Mouse (Mus musculus) MEL (cell line): Measurements from ENCODE around the gene Dusp6. TPM values are rescaled to one million over a fixed set of nuclear protein-coding genes. Genes with fewer than 3 reads are reported as not detected.

Experiments
- DNase-seq: peaks from one replicate; pipeline ENCODE4 v3.0.0; 2011; ENCODE audit warnings: low read depth, low spot score
- H3K27ac ChIP-seq: 2 replicates; pipeline ENCODE4 v1.5.1; 2012; ENCODE audit warnings: low read depth, mild to moderate bottlenecking, control low read depth, low read length, moderate library complexity; ENCODE audit not compliant: control insufficient read depth
- H3K27me3 ChIP-seq, 2 experiments: fragments of 150-350 bp in 1 of 2; sonication (generic) in 1 of 2; 2 replicates each; pipeline ENCODE4 v1.6.1; 2012; ENCODE audit warnings: low read length in 2 of 2, mild to moderate bottlenecking in 2 of 2, improper control_type of control experiment in 1 of 2, moderate library complexity in 1 of 2; ENCODE audit not compliant: insufficient read depth in 2 of 2, control insufficient read depth in 1 of 2
- H3K36me3 ChIP-seq, 2 experiments: 2 replicates each; pipeline ENCODE4 v1.6.1; 2012 to 2014; ENCODE audit warnings: low read length in 2 of 2, improper control_type of control experiment in 1 of 2, inconsistent platforms in 1 of 2, mild to moderate bottlenecking in 1 of 2; ENCODE audit not compliant: insufficient read depth in 2 of 2, control insufficient read depth in 1 of 2
- H3K4me1 ChIP-seq, 2 experiments: fragments of 150-350 bp in 1 of 2; sonication (generic) in 1 of 2; 2 replicates each; pipeline ENCODE4 v1.6.1; 2012; ENCODE audit warnings: low read length in 2 of 2, improper control_type of control experiment in 1 of 2, mild to moderate bottlenecking in 1 of 2; ENCODE audit not compliant: insufficient read depth in 2 of 2, control insufficient read depth in 1 of 2
- H3K4me3 ChIP-seq, 2 experiments: fragments of 150-350 bp in 1 of 2; sonication (generic) in 1 of 2; 2 replicates each; pipeline ENCODE4 v1.5.1; 2012; ENCODE audit warnings: low read depth in 2 of 2, low read length in 2 of 2, mild to moderate bottlenecking in 2 of 2, moderate library complexity in 2 of 2, control low read depth in 1 of 2, improper control_type of control experiment in 1 of 2; ENCODE audit not compliant: control insufficient read depth in 1 of 2, insufficient read depth in 1 of 2
- H3K79me2 ChIP-seq: 2 replicates; pipeline ENCODE4 v1.6.1; 2012; ENCODE audit warnings: mild to moderate bottlenecking, low read length, moderate library complexity; ENCODE audit not compliant: control insufficient read depth, poor library complexity, insufficient read depth
- H3K9ac ChIP-seq: 2 replicates; pipeline ENCODE4 v1.6.1; 2012; ENCODE audit warnings: low read depth, mild to moderate bottlenecking, control low read depth, low read length, moderate library complexity; ENCODE audit not compliant: control insufficient read depth, poor library complexity, severe bottlenecking
- H3K9me3 ChIP-seq: fragments of 150-350 bp; sonication (generic); replicated peaks from 2 replicates; pipeline ENCODE4 v1.6.1; 2012; ENCODE audit warnings: mild to moderate bottlenecking, low read length, improper control_type of control experiment, moderate library complexity; ENCODE audit not compliant: insufficient read depth
- ELF1 ChIP-seq: IDR thresholded peaks from 2 replicates; pipeline ENCODE4 v1.6.1; 2014; ENCODE audit warnings: low read depth, mild to moderate bottlenecking, inconsistent platforms, low read length, improper control_type of control experiment, moderate library complexity
- EP300 ChIP-seq, 2 experiments: IDR thresholded peaks; 2 replicates each; pipeline ENCODE4 v1.6.1; 2011; ENCODE audit warnings: improper control_type of control experiment in 2 of 2, low read length in 2 of 2, low read depth in 1 of 2, mild to moderate bottlenecking in 1 of 2
- KAT2A ChIP-seq: conservative IDR thresholded peaks from 2 replicates; pipeline ENCODE4 v1.6.1; 2012; ENCODE audit warnings: low read depth, low read length, improper control_type of control experiment, inconsistent platforms
- MAX ChIP-seq: IDR thresholded peaks from 2 replicates; pipeline ENCODE4 v1.6.1; 2011; ENCODE audit warnings: low read length, improper control_type of control experiment
- MYB ChIP-seq: IDR thresholded peaks from 2 replicates; pipeline ENCODE4 v1.6.1; 2011; ENCODE audit warnings: mild to moderate bottlenecking, low read depth, low read length, improper control_type of control experiment
- NRF1 ChIP-seq: IDR thresholded peaks from 2 replicates; pipeline ENCODE4 v1.6.1; 2014; ENCODE audit warnings: low read depth, mild to moderate bottlenecking, inconsistent platforms, low read length, improper control_type of control experiment, moderate library complexity; ENCODE audit not compliant: poor library complexity, insufficient read depth, severe bottlenecking
- POLR2A ChIP-seq, 2 experiments: IDR thresholded peaks; 2 replicates each; pipeline ENCODE4 v1.6.1; 2011 to 2012; ENCODE audit warnings: low read length in 2 of 2, mild to moderate bottlenecking in 2 of 2, control low read depth in 1 of 2, improper control_type of control experiment in 1 of 2, low read depth in 1 of 2, moderate library complexity in 1 of 2; ENCODE audit not compliant: control insufficient read depth in 1 of 2, insufficient read depth in 1 of 2, poor library complexity in 1 of 2
- POLR2AphosphoS5 ChIP-seq: IDR thresholded peaks from 2 replicates; pipeline ENCODE4 v1.6.1; 2012; ENCODE audit warnings: low read depth, borderline replicate concordance, mild to moderate bottlenecking, inconsistent platforms, low read length, moderate library complexity, mixed read lengths
- RAD21 ChIP-seq: IDR thresholded peaks from 2 replicates; pipeline ENCODE4 v1.6.1; 2011; ENCODE audit warnings: mild to moderate bottlenecking, low read depth, low read length, improper control_type of control experiment
- RCOR1 ChIP-seq: IDR thresholded peaks from 2 replicates; pipeline ENCODE4 v1.6.1; 2012; ENCODE audit warnings: low read depth, mild to moderate bottlenecking, inconsistent platforms, low read length, improper control_type of control experiment
- SIN3A ChIP-seq: IDR thresholded peaks from 2 replicates; pipeline ENCODE4 v1.6.1; 2012; ENCODE audit warnings: low read length, improper control_type of control experiment, inconsistent platforms
- SMC3 ChIP-seq: IDR thresholded peaks from 2 replicates; pipeline ENCODE4 v1.6.1; 2011; ENCODE audit warnings: low read depth, low read length, improper control_type of control experiment
- TAL1 ChIP-seq: IDR thresholded peaks from 2 replicates; pipeline ENCODE4 v1.6.1; 2012; ENCODE audit warnings: mild to moderate bottlenecking, inconsistent platforms, low read length, moderate library complexity, mixed read lengths
- ZKSCAN1 ChIP-seq: IDR thresholded peaks from 2 replicates; pipeline ENCODE4 v1.6.1; 2012; ENCODE audit warnings: low read depth, mild to moderate bottlenecking, inconsistent platforms, low read length, improper control_type of control experiment, moderate library complexity
- polyA plus RNA-seq, 2 experiments: library from polyadenylated mRNA; stranded (reverse) in 1 of 2; unstranded in 1 of 2; fragments of >175 nt in 1 of 2; fragments of >200 nt in 1 of 2; gene quantifications; 2 replicates each; pipeline versions ENCODE4 v1.2.1 to v1.2.4; 2012; ENCODE audit warnings: low replicate concordance in 2 of 2, low read depth in 1 of 2; ENCODE audit not compliant: insufficient read length in 2 of 2, insufficient read depth in 1 of 2, missing spikeins in 1 of 2
- total RNA-seq: library from RNA; depleted of rRNA; stranded (reverse); fragments of 300-350 nt; gene quantifications from 2 replicates; pipeline ENCODE4 v1.2.3, GENCODE M21; 2012

Gene Dusp6
- total and polyA plus RNA-seq, 3 experiments: 8.2 to 11.9 TPM; not detected in 1

DNA sequence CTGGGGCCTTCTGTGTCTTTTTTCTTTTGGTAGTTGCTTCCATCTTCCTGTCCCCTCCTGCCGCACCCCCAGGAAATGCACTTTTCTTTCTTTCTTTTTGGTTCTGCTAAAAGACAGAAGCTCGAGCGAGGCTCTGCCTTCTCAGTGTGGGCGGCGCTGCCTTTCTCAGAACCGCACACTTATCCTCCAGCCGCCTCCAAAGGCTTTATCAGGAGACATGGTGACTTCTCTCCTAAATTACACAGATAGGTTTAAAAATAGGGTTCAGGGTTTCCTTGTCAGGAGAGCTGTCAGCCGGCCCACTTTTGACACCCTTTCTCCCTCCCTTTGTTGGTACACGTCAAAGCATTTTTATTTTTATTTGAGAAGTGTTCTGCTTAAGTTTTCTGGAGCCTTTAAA lies 21.9 kb downstream of the Dusp6 start (continued):
- TF ChIP-seq POLR2AphosphoS5 (no peak), SMC3 (no peak)

DNA sequence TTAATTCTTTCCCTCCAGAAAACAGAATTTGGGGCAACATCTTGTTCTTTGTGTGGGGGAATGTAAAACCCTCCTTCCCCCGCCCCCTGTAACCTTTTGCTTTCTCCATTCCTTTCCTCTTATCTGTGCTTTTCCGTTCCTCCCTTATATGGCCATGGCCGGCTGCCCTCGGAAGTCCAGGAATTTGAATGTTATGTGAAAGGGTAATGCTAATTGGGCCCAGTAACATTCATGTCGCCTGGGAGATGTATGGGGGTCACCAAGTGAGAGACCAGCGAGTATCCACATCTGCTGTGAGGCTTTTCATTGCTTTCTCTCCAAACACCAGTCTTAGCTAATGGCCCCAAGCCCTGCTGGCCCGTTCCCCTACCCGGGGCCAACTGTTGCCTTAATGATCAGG lies 22.7 kb downstream of the Dusp6 start:
- H3K36me3 ChIP-seq: peaks cover 0 to 7% of the 10 kb centered on the region in 2 experiments; a peak in 2 of 4 replicates
- no peaks in the 10 kb centered on the region for H3K79me2 ChIP-seq
- H3K27me3 ChIP-seq: no peaks in the 10 kb centered on the region
- no peaks in the 10 kb centered on the region for H3K9me3 ChIP-seq
- H3K4me3 ChIP-seq: no peak overlapping the region
- no peak for DNase-seq
- peaks cover 0 to 12% of the 10 kb centered on the region in 2 experiments; a peak in 2 of 4 replicates for H3K4me1 ChIP-seq
- H3K27ac ChIP-seq: no peak overlapping the region
- H3K9ac ChIP-seq: no peak overlapping the region
- TF ChIP-seq NRF1: no peak
- no peak for TF ChIP-seq ZKSCAN1
- TF ChIP-seq POLR2AphosphoS5: no peak
- no peak for TF ChIP-seq POLR2A (IDR thresholded peaks at IDR 0.05; ENCODE audit: control insufficient read depth in 1 of 2, insufficient read depth in 1 of 2, low read depth in 1 of 2, low read length in 2 of 2, poor library complexity in 1 of 2)
- TF ChIP-seq EP300 (IDR thresholded peaks at IDR 0.05; ENCODE audit: low read depth in 1 of 2, low read length in 2 of 2): no peak
- no peak for TF ChIP-seq MYB
- TF ChIP-seq SIN3A: no peak
- TF ChIP-seq SMC3: no peak
- no peak for TF ChIP-seq RCOR1
- TF ChIP-seq KAT2A: no peak

DNA sequence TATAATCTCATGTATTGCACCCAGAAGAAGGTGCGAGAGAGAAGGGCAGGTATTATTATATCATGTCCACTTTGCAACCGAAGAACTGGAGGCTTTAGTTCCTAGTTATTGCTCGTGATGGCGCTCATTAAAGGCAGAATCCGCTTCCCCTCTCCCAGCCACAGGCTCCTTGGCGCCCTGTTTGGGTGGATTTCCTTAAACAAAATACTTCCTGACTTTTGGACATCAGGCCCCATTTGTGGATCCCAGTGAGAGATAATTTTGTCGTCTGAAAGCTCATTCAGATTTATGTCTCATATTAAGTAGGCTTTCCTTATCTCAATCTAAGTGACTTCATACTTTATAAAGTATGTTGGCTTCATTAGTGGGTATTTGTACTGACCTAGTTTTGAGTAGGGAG lies 23.2 kb downstream of the Dusp6 start:
- peaks cover 0 to 7% of the 10 kb centered on the region in 2 experiments; a peak in 2 of 4 replicates for H3K36me3 ChIP-seq
- no peaks in the 10 kb centered on the region for H3K9me3 ChIP-seq
- no peak for DNase-seq
- H3K4me1 ChIP-seq: peaks cover 0 to 12% of the 10 kb centered on the region in 2 experiments; a peak in 2 of 4 replicates
- H3K27ac ChIP-seq: no peak overlapping the region
- no peak overlapping the region for H3K9ac ChIP-seq
- H3K27me3 ChIP-seq: no peaks in the 10 kb centered on the region
- no peak overlapping the region for H3K4me3 ChIP-seq
- TF ChIP-seq RAD21: no peak
- no peak for TF ChIP-seq ELF1
- TF ChIP-seq ZKSCAN1: no peak
- TF ChIP-seq TAL1: no peak
- TF ChIP-seq POLR2AphosphoS5: no peak
- no peak for TF ChIP-seq MAX
- H3K79me2 ChIP-seq: no peaks in the 10 kb centered on the region
